Mouse (Mus musculus) heart, embryonic 10.5 days (tissue): ENCODE measurements around the gene Mcoln3. TPM values are rescaled to one million over a fixed set of nuclear protein-coding genes. Genes with fewer than 3 reads are reported as not detected.

Source experiments
- DNase-seq: peaks from one replicate; pipeline ENCODE4 v3.0.0-alpha.2; 2017; ENCODE audit warnings: low spot score
- H3K27ac ChIP-seq: fragments of 300-500 bp; sonication (generic); 2 replicates; pipeline ENCODE4 v1.5.1; 2016; ENCODE audit warnings: mild to moderate bottlenecking
- H3K27me3 ChIP-seq: fragments of 300-500 bp; sonication (generic); 2 replicates; pipeline ENCODE4 v1.6.1; 2016; ENCODE audit warnings: mild to moderate bottlenecking; ENCODE audit not compliant: poor library complexity, insufficient read depth, severe bottlenecking
- H3K36me3 ChIP-seq: fragments of 300-500 bp; sonication (generic); 2 replicates; pipeline ENCODE4 v1.6.1; 2016; ENCODE audit warnings: mild to moderate bottlenecking, moderate library complexity
- H3K4me1 ChIP-seq: fragments of 300-500 bp; sonication (generic); 2 replicates; pipeline ENCODE4 v1.6.1; 2016; ENCODE audit warnings: mild to moderate bottlenecking
- H3K4me3 ChIP-seq: fragments of 300-500 bp; sonication (generic); 2 replicates; pipeline ENCODE4 v1.5.1; 2016; ENCODE audit warnings: mild to moderate bottlenecking, moderate library complexity
- H3K9me3 ChIP-seq: fragments of 300-500 bp; sonication (generic); 2 replicates; pipeline ENCODE4 v1.6.1; 2016; ENCODE audit warnings: mild to moderate bottlenecking, moderate library complexity
- WGBS: fragments of 180-500 bp; shearing (Covaris S2); methylation state at CpG from one replicate; pipeline ENCODE4 v1.1.7; 2016; 5-methylcytosine and 5-hydroxymethylcytosine counted together
- polyA plus RNA-seq: library from polyadenylated mRNA; unstranded; fragments of >200 nt; fragmentation: Nextera tagmentation; extraction: Ambion mirVana; gene quantifications from 2 replicates; pipeline ENCODE4 v1.2.1, GENCODE M21; 2016

Mcoln3 gene
- polyA plus RNA-seq: 1.5 and 3.6 TPM in 2 replicates

GRCm38 (mm10) chr3:146117258-146117996, at the start of gene Mcoln3:
Gene Mcoln3, plus strand, starts transcription at chr3:146117450.
- DNase-seq: no peak
- Histone ChIP-seq H3K9me3 (no peaks in the 10 kb centered on the region), H3K36me3 (no peaks in the 10 kb centered on the region), H3K27ac (no peak within 1 kb of the TSS), H3K27me3 (peaks cover 54% of the 10 kb centered on the region), H3K4me3 (peak within 1 kb of the TSS; percentile 52), H3K4me1 (peaks cover 25% of the 10 kb centered on the region)
- 7% methylated on average over 35 of the region's 35 CpGs for WGBS

GRCm38 (mm10) chr3:146069276-146069675, 48.0 kb upstream of the Mcoln3 start:
- no peak overlapping the region for H3K4me3 ChIP-seq
- 82% methylated on average over 4 of the region's 4 CpGs for WGBS
- H3K27me3 ChIP-seq: no peaks in the 10 kb centered on the region
- no peaks in the 10 kb centered on the region for H3K4me1 ChIP-seq
- no peak overlapping the region for H3K27ac ChIP-seq
- no peak for DNase-seq
- H3K36me3 ChIP-seq: no peaks in the 10 kb centered on the region
- H3K9me3 ChIP-seq: no peaks in the 10 kb centered on the region

GRCm38 (mm10) chr3:146072780-146073179, 44.5 kb upstream of the Mcoln3 start:
- Histone ChIP-seq H3K4me3 (no peak overlapping the region), H3K27me3 (no peaks in the 10 kb centered on the region), H3K4me1 (no peaks in the 10 kb centered on the region), H3K27ac (no peak overlapping the region), H3K36me3 (no peaks in the 10 kb centered on the region), H3K9me3 (no peaks in the 10 kb centered on the region)
- DNase-seq: no peak
- 67% methylated on average over 7 of the region's 7 CpGs for WGBS

GRCm38 (mm10) chr3:146080241-146080640, 37.0 kb upstream of the Mcoln3 start:
- no peaks in the 10 kb centered on the region for H3K27me3 ChIP-seq
- 88% methylated on average over 12 of the region's 12 CpGs for WGBS

GRCm38 (mm10) chr3:146090988-146091657, 26.1 kb upstream of the Mcoln3 start:
- no peaks in the 10 kb centered on the region for H3K9me3 ChIP-seq
- no peak for DNase-seq
- H3K4me1 ChIP-seq: no peaks in the 10 kb centered on the region
- no peaks in the 10 kb centered on the region for H3K27me3 ChIP-seq
- no peak overlapping the region for H3K27ac ChIP-seq
- WGBS: 87% methylated on average over 13 of the region's 13 CpGs
- no peak overlapping the region for H3K4me3 ChIP-seq
- H3K36me3 ChIP-seq: no peaks in the 10 kb centered on the region

More at GRCm38 (mm10) chr3:146080241-146080640, 37.0 kb upstream of the Mcoln3 start:
- H3K4me1 ChIP-seq: no peaks in the 10 kb centered on the region
- no peaks in the 10 kb centered on the region for H3K36me3 ChIP-seq
- no peak overlapping the region for H3K4me3 ChIP-seq
- H3K9me3 ChIP-seq: no peaks in the 10 kb centered on the region
- no peak for DNase-seq
- no peak overlapping the region for H3K27ac ChIP-seq

GRCm38 (mm10) chr3:146095066-146095465, 22.2 kb upstream of the Mcoln3 start:
- H3K4me3 ChIP-seq: no peak overlapping the region
- WGBS: 86% methylated on average over 10 of the region's 10 CpGs
- no peaks in the 10 kb centered on the region for H3K27me3 ChIP-seq
- H3K4me1 ChIP-seq: no peaks in the 10 kb centered on the region
- H3K9me3 ChIP-seq: no peaks in the 10 kb centered on the region
- H3K27ac ChIP-seq: no peak overlapping the region
- H3K36me3 ChIP-seq: no peaks in the 10 kb centered on the region
- DNase-seq: no peak

- Histone ChIP-seq H3K27ac (no peak overlapping the region), H3K36me3 (no peaks in the 10 kb centered on the region), H3K4me3 (no peak overlapping the region), H3K27me3 (no peaks in the 10 kb centered on the region), H3K4me1 (no peaks in the 10 kb centered on the region), H3K9me3 (no peaks in the 10 kb centered on the region)
- DNase-seq: no peak
- WGBS: 73% methylated on average over 7 of the region's 7 CpGs
Measured at GRCm38 (mm10) chr3:146096986-146097385, 20.3 kb upstream of the Mcoln3 start.

GRCm38 (mm10) chr3:146097861-146098260, 19.4 kb upstream of the Mcoln3 start:
- H3K4me3 ChIP-seq: no peak overlapping the region
- no peak overlapping the region for H3K27ac ChIP-seq
- no peaks in the 10 kb centered on the region for H3K27me3 ChIP-seq
- H3K4me1 ChIP-seq: no peaks in the 10 kb centered on the region
- H3K36me3 ChIP-seq: no peaks in the 10 kb centered on the region
- WGBS: 90% methylated on average over 4 of the region's 4 CpGs
- DNase-seq: no peak
- no peaks in the 10 kb centered on the region for H3K9me3 ChIP-seq

- Histone ChIP-seq H3K27ac (no peak overlapping the region), H3K9me3 (no peaks in the 10 kb centered on the region), H3K4me1 (no peaks in the 10 kb centered on the region), H3K4me3 (no peak overlapping the region), H3K27me3 (no peaks in the 10 kb centered on the region), H3K36me3 (no peaks in the 10 kb centered on the region)
- no peak for DNase-seq
Measured at GRCm38 (mm10) chr3:146099925-146100324, 17.3 kb upstream of the Mcoln3 start.

GRCm38 (mm10) chr3:146102049-146102448, 15.2 kb upstream of the Mcoln3 start:
- no peak for DNase-seq
- no peaks in the 10 kb centered on the region for H3K9me3 ChIP-seq
- no peaks in the 10 kb centered on the region for H3K36me3 ChIP-seq
- no peaks in the 10 kb centered on the region for H3K27me3 ChIP-seq
- 55% methylated on average over 6 of the region's 6 CpGs for WGBS
- H3K27ac ChIP-seq: no peak overlapping the region
- H3K4me1 ChIP-seq: peaks cover 2% of the 10 kb centered on the region; the same call in 1 of the 2 replicates
- H3K4me3 ChIP-seq: no peak overlapping the region

GRCm38 (mm10) chr3:146107116-146107849, 10.0 kb upstream of the Mcoln3 start:
- H3K9me3 ChIP-seq: no peaks in the 10 kb centered on the region
- no peak overlapping the region for H3K27ac ChIP-seq
- H3K27me3 ChIP-seq: peaks cover 1% of the 10 kb centered on the region; the same call in 1 of the 2 replicates
- H3K4me3 ChIP-seq: peak overlapping the region; percentile 65
- 6% methylated on average over 18 of the region's 18 CpGs for WGBS
- DNase-seq: no peak
- no peaks in the 10 kb centered on the region for H3K36me3 ChIP-seq
- peaks cover 7% of the 10 kb centered on the region; the same call in 1 of the 2 replicates for H3K4me1 ChIP-seq

- H3K4me3 ChIP-seq: peak within 1 kb of the TSS; percentile 65
- H3K27ac ChIP-seq: no peak within 1 kb of the TSS
- 12% methylated on average over 18 of the region's 18 CpGs for WGBS
- H3K9me3 ChIP-seq: no peaks in the 10 kb centered on the region
- H3K4me1 ChIP-seq: peaks cover 7% of the 10 kb centered on the region; the same call in 1 of the 2 replicates
- peaks cover 8% of the 10 kb centered on the region for H3K27me3 ChIP-seq
- no peaks in the 10 kb centered on the region for H3K36me3 ChIP-seq
- peak; percentile 89 for DNase-seq
Measured at GRCm38 (mm10) chr3:146107921-146108571, 9.2 kb upstream of the Mcoln3 start, which contains the start of gene Wdr63. Gene Wdr63, minus strand, starts transcription at chr3:146108130.
